Mouse (Mus musculus) layer of hippocampus, adult 2 months (tissue): ENCODE results near the gene Skp1a. TPM values are rescaled to one million over a fixed set of nuclear protein-coding genes. Genes with fewer than 3 reads are reported as not detected.
A peak's percentile ranks its signal among the peaks of the same experiment; 100 is the strongest.
"Not testable (repeated sequence)": the region's sequence is repeated elsewhere in the genome, so short reads cannot be mapped to it uniquely, and the experiment has no call there.

Experiments used
- DNase-seq, 2 experiments: peaks; one replicate each; pipeline ENCODE4 v3.0.0; 2022; ENCODE audit warnings: low spot score in 2 of 2
- H3K27ac ChIP-seq: fragments of 200-600 bp; 2 replicates; pipeline ENCODE4 v1.8.1; 2022
- H3K4me3 ChIP-seq: fragments of 200-600 bp; 2 replicates; pipeline ENCODE4 v1.8.1; 2022; ENCODE audit warnings: mild to moderate bottlenecking
- CTCF ChIP-seq: fragments of 200-600 bp; conservative IDR thresholded peaks from 2 replicates; pipeline ENCODE4 v1.8.1; 2022; ENCODE audit warnings: antibody characterized with exemption, mild to moderate bottlenecking, moderate library complexity
- long read RNA-seq, 2 experiments: library from polyadenylated mRNA; stranded (forward); transcript quantifications; one replicate each; pipeline ENCODE4 v2.0.0; 2021; ENCODE audit warnings: borderline mapping rate in 2 of 2
- total RNA-seq, 2 experiments: library from RNA; stranded (reverse); gene quantifications; 2 replicates each; pipeline ENCODE4 v1.2.3; 2021

Gene Skp1a
- 100 to 1,000 TPM; 456 to 474 TPM for total RNA-seq
- long read RNA-seq, experiment 1, transcript Skp1a-201 (6 exons, 1,440 nt), result major isoform, 128 of 135 reads
- long read RNA-seq, experiment 1, partial matches to known transcripts, result 2 of 135 reads
- long read RNA-seq, experiment 1, other reads (novel, unspliced or antisense), result 4 of 135 reads
- long read RNA-seq, experiment 2, transcript Skp1a-201 (6 exons, 1,440 nt), result major isoform, 226 of 242 reads
- long read RNA-seq, experiment 2, partial matches to known transcripts, result 10 of 242 reads
- long read RNA-seq, experiment 2, other reads (novel, unspliced or antisense), result 4 of 242 reads

DNA sequence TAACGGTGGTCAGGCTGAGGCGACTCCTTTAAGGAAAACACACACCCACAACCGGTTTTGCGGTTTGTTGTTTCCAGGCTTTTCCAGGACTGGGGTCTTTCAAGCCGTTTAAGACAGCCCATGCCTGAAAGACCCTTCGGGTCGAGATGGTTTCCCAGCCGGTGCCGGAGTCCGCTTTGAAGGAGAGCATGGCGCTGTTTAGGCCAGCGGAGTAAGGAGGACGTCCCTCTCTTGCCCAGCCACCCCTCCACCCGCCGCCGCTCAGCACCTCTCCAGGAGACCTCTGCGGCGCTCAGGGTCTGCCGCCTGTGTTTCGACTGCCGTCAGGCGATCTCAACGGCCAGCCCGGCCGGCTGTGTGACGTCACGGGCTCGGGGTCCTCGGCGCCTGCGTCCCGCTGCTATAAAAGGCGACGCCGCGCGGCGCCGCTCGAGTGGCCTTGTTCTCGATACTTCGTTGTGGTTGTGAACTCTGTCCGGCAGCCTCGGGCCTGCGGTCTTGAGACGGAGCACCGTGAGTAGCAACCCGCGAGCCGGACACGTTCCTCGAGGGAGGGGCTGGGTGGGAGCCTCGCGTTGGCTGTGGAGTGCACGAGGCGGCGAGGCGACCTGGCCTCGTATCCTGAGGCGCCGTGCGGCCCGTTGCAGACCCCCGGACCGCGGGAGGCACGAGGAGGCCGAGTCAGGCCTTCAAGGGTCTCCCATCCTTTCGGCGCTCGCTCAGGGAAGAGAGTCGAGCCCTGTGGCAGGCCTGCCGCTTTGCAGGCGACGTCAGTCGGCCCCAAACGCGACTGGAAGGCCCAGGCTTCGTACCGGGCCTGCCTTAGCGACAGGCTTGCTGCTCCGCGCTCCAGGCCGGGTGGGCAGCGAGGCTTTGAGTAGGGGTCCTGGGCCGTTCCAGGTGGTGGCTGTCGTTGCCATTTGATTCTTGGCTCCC lies at the start of gene Skp1a:
Skp1a (plus strand) TSS at position 390 of the 936 bp plus-strand sequence.
- peak within 1 kb of the TSS; percentile 90 for H3K4me3 ChIP-seq
- 0 out of 2 replicates have a peak, but pooled peaks have one; percentile 6 for TF ChIP-seq CTCF

GRCm38 (mm10) chr11:52196496-52197023 lies 35.2 kb upstream of the Skp1a start:
- not testable (repeated sequence) for H3K27ac ChIP-seq, DNase-seq, H3K4me3 ChIP-seq

More for the DNA sequence above, at the start of gene Skp1a:
- H3K27ac ChIP-seq, result peak within 1 kb of the TSS; percentile 100
- peak; percentile 81 to 87 for DNase-seq

DNA sequence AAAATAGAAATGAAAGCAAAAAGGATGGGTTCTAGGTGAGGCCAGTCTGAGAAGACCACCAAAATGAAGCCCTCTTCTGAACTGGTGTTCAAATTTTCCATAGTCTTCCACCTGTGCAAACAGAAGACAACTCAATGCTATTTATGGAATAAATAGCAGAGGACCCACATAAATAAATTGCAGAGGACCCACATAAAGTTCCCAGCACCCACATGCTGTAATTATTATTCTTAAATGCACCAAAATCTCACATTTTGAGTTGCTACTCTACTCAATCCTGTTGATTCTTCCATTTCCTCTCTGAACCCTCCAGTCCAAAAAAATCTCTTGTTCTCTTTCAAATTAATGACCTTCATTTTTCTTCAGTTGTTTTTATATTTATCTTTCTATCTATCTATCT lies 17.9 kb upstream of the Skp1a start, which contains the start of gene Olfr1371:
Olfr1371 (minus strand) TSS at position 101 of the 400 bp plus-strand sequence.
- H3K27ac ChIP-seq, result no peak within 1 kb of the TSS
- no peak for DNase-seq
- H3K4me3 ChIP-seq, result no peak within 1 kb of the TSS
- TF ChIP-seq CTCF, result no peak

- peak; percentile 95 for TF ChIP-seq CTCF
- peak; percentile 48 to 79 for DNase-seq
- Histone ChIP-seq H3K27ac (no peak overlapping the region), H3K4me3 (no peak overlapping the region)
Measured at GRCm38 (mm10) chr11:52220282-52220681, 11.5 kb upstream of the Skp1a start.

DNA sequence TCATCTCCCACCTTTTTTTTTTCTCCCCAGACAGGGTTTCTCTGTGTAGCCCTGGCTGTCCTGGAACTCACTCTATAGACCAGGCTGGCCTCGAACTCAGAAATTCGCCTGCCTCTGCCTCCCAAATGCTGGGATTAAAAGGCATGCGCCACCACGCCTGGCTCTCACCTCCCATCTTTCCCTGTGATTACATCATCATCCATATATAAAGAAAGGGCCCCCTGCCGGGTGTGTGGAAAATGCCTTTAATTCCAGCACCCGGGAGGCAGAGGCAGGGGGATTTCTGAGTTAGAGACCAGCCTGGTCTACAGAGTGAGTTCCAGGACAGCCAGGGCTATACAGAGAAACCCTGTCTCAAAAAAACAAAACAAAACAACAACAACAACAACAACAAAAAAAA lies 9.9 kb upstream of the Skp1a start:
- H3K4me3 ChIP-seq, H3K27ac ChIP-seq, DNase-seq: not testable (repeated sequence)

DNA sequence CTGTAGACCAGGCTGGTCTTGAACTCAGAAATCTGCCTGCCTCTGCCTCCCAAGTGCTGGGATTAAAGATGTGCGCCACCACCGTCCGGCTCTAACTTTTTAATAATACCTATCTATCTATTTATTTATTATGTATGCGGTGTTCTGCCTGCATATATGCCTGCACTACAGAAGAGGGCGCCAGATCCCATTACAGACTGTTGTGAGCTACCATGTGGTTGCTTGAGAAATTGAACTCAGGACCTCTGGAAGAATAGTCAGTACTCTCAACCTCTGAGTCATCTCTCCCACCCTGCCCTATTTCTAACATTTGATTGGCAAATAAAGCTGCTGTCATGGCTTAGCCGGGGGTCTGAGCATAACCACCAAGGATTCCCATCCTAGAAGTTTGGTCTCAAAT lies 8.9 kb upstream of the Skp1a start:
- Histone ChIP-seq H3K4me3 (no peak overlapping the region), H3K27ac (no peak overlapping the region)
- peak; percentile 73 for TF ChIP-seq CTCF
- DNase-seq, result no peak

DNA sequence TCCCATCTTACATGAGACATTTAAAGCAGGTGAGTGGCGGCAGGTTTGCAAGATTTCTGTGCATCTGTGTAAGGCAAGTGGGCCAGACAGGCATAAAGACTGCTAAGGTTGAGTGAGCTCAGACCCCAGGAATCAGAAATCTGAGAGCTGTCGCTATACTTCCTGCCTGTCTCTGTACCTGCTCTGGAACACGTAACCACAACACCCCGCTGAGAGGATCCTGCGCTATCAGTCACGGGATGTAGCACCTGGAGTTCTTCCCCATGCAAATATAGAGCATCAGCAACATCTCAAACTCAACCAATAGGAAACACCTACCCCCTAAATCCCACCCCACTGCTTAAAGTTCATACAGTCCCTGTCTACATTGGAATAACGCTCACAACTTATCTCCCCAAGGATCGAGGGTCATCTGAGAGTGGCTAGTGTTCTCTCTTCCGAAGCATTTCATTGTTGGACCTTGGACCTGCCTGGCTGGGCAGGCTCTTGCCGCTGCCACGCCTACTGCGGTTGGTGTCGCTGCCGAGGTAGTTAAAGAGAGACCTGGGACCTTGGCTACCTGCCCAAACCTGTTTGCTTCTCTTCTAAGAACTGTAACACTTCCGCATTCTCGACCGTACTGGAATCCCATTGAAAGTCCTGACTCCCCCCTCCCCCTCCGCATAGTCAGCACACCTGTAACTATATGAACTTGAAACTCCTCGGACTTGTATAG lies 7.7 kb upstream of the Skp1a start:
- H3K4me3 ChIP-seq, result no peak overlapping the region
- no peak for TF ChIP-seq CTCF
- DNase-seq, result no peak
- H3K27ac ChIP-seq, result no peak overlapping the region

GRCm38 (mm10) chr11:52225986-52226599 lies 5.7 kb upstream of the Skp1a start:
- no peak overlapping the region for H3K4me3 ChIP-seq
- H3K27ac ChIP-seq, result no peak overlapping the region
- no peak for DNase-seq
- no peak; the same call in 1 of the 2 replicates for TF ChIP-seq CTCF

GRCm38 (mm10) chr11:52227053-52227452 lies 4.7 kb upstream of the Skp1a start:
- DNase-seq, result no peak
- Histone ChIP-seq H3K27ac (no peak overlapping the region), H3K4me3 (no peak overlapping the region)
- TF ChIP-seq CTCF, result no peak

DNA sequence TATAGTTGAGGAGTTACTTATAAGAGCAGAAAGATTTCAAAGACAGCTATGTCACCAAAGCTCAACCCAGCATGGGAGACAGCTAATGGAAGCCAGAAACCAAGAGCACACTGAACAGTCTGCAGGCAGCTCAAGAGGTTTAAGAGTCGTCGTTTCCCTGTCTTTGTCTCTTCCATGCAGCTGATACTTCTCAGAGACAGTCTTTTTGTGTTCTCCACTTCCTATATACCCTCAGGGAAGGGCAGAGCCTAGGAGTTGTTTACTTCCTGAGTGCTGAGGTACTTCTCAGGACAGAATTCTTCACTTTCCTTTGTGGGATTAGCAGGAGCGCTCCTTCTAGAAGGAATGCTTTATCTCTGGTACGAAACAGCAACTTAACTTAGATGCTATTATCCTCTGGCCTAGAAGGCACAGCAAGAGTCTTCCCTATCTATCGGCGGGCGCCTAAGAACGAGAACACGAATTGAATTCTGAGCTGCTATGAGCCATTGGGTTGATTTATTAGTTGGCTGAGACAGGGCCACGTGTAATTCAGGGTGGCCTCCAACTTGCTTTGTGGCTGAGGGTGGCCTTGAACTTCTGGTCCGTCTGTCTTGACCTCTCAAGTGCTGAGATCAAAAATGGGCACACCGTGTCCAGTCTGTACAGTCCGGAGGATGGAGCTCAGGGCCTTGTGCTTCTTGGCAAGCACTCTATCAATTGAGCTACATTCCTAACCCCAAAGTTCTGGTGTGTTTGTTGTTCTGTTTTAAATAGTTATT lies 4.1 kb upstream of the Skp1a start:
- no peak for DNase-seq
- no peak overlapping the region for H3K27ac ChIP-seq
- no peak overlapping the region for H3K4me3 ChIP-seq
- TF ChIP-seq CTCF, result no peak

GRCm38 (mm10) chr11:52228722-52229448 lies 2.9 kb upstream of the Skp1a start:
- Histone ChIP-seq H3K4me3 (no peak overlapping the region), H3K27ac (no peak overlapping the region)
- no peak for TF ChIP-seq CTCF
- DNase-seq, result no peak
